Mouse (Mus musculus) ES-Bruce4 (cell line): ENCODE measurements at regions not wholly inside any gene's neighbourhood (a gene's known extent, or its start where the extent isn't known, plus 50 kb on each side); places are given as distances from the start of the nearest gene placed in this dataset.

Experiments used
- CTCF ChIP-seq: IDR thresholded peaks from one replicate; pipeline ENCODE4 v1.8.1; 2011; ENCODE audit warnings: low read depth, low read length
- EP300 ChIP-seq: IDR thresholded peaks from 2 replicates; pipeline ENCODE4 v1.6.1; 2011; ENCODE audit warnings: low read depth, low read length; ENCODE audit not compliant: insufficient read depth
- POLR2A ChIP-seq: IDR thresholded peaks from one replicate; pipeline ENCODE4 v1.8.1; 2011; ENCODE audit warnings: low read length; ENCODE audit not compliant: insufficient read depth

- TF ChIP-seq CTCF (no peak), POLR2A (no peak), EP300 (no peak)
Observed at GRCm38 (mm10) chr10:117522906-117523829, 106.1 kb upstream of the Cpm start.
